Mouse (Mus musculus): ENCODE data around the gene Camsap2.

Camsap2 gene

DNA sequence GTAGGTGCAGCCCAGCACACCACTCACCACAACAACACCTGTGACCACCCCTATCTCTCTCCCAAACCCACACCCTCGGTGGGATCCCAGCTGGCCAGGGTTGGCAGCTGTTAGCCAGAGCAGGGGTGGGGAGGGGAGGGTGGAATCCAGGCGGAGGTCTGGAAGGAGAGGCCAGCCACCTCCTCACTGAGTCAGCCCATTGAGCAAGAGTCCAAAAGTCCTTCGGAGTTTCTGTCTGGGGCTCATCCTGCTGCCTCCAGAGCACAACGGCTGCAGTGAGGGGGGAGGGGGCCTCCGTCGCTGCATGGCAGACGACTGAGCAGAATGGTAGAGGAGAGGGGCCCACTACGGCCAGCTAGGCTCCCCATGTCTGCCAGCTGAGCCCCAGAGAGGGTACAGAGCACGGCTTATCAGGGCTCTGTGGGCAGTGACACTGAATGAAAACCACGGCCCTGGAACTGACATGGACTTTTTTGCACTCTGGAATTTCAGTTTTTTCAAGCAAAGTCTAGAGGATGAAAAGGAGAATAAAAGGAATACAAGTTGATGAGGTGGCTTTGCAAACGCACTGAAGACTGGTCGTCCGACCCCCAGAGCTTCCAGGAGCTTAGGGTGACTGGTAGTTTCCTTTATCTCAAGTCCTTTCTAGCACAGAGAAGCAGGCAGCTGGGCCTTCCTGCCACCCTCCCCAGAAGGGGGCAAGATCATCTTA, 117.4 kb downstream of the Camsap2 start:
- in situ Hi-C loops (cut with MboI; ENCODE audit: unreplicated experiment in 2 of 2), result no loop called here

DNA sequence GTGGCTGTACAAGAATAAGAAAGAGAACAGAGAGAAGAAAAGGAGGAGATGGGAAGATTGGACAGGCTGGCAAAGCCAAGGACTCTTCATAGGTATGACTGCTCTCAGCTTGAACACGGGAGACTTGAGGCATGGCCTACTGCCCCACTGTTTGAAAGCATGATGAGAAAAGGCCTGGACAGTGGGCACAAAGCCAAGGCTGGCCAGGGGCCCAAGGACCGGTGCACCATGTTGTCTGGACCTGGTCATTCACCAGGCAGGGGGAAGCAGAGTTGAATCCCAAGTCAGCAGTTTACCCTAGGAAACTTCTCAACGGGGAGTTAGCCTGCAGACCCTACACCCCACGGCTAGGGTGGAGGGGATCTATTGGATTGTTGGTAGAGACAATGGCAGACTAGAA, 118.0 kb downstream of the Camsap2 start:
- in situ Hi-C loops (cut with MboI; ENCODE audit: unreplicated experiment in 2 of 2), result no loop called here

DNA sequence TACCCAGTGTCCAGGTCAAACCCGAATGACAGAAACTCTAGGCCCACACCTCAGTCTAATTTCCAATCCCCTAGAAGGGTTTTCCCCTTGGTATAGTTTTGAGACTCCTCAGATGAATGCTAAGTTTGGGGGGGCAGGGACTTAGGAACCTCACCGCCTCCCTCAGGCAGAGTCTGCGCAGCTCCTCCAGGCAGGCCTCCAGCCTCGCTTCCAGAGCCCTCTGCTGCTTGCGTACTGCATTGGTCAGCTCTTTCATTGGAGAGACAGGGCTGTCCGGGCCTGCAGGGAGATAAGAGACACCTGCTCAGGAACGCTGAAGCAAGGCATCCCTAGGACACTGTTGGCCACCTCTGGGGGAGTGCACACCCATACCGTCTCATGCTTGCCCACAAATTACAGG, 119.3 kb downstream of the Camsap2 start:
- in situ Hi-C loops (cut with MboI; ENCODE audit: unreplicated experiment in 2 of 2), result no loop called here

DNA sequence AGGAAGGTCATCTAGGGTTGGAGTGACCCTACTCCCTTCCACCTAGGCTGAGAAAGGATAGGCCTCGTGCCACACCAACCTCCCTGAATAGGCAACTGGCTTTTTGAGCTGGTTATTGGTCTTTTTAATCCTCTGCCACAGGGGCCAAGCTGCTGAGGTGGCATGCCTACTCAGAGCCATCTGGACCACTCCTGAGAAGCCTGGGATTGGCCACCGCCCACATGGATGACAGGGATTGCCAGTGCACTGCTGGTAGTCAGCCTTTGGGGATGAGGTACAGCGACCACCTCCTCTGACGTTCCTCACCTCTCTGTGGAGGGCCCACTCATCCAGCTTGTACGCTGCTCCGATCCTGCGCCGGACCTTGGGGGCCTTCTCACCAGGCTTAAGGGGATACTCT, 120.1 kb downstream of the Camsap2 start:
- in situ Hi-C loops (cut with MboI; ENCODE audit: unreplicated experiment in 2 of 2), result no loop called here

DNA sequence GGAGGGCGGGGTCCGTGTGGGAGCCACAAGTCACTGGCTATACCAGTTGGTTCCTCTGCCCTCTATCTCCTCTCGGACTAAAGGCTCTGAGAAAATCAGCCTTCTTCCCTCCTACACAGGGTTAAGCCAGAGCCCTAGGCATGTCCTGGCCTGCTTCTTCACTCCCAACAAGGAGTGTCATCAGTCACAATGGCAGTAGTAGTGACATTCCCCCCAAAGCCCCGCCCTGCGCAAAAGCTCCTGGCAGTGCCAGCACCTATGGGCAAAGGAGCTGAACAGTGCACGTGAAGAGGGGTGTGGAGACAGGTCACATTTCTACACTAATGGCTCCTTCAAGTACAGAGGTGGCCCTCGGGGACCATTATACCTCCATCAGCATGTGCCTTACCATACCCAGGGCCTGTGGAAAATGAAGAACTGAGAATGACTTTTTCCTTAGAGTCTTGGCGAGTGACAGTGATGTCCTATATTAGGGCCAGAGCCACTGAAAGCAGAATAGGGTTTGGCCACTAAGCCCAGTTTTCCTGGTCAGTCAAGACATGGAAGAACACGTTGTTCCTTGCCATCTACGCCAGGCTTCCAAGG, 122.1 kb downstream of the Camsap2 start:
- in situ Hi-C loops (cut with MboI; ENCODE audit: unreplicated experiment in 2 of 2), result no loop called here

DNA sequence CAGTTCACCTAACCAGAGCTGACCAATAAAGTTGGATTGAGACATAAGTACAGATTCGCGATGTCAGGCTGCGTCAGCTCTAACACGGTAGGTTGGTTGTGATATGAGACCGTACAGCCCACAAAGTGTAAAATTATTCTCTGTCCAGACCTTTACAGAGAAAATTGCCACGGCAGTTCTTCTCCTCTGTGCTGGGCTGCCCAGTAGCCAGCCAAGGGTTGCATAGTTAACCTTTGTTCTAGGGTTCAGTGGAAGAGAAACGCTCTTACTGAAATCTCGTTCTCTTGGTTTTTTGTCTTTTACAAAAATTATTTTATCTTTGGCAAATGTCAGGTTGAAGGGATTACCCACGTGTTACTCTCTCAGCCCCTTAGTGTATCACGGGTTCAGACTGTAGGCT, 123.5 kb downstream of the Camsap2 start:
- in situ Hi-C loops (cut with MboI; ENCODE audit: unreplicated experiment in 2 of 2), result no loop called here

DNA sequence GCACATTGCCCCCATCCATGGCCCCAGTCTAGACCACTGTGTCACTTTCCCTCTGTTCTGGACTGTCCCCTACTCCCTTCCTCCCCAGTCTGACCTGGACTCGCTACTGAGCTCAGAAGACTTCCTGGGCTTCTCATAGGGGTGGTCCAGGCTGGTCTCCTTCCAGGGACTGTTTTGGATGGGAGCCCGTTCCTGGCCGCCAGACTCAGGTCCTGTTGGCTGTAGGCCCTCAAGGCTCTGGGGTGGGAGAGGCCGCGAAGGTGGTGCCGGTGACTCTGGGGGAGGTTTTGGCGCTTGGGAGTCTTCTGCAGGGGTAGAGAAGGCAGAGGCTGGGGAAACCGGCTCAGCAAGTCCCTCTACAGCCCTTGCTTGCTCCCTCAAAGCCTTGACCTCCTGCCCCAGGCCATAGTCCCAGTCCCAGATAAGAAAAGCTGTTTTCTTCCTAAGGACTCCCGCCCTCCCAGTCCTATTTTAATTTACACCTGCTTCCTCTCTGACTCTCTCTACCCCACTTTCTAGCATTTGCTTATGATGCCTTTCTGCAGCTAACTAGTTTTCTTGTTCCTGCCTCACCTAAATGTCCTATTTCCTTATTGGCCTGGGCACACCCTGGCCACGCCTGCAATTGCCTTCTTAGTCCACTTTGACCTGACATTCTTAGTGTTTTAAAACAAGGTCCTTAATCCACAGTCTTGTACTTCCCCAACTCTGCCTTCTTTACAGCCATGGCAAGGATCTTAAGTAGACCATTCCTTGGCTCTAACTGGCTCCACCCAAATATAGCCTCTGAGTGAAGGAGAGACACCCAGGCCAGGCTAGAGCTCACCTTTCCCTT, 125.7 kb downstream of the Camsap2 start:
- in situ Hi-C loops (cut with MboI; ENCODE audit: unreplicated experiment in 2 of 2), result no loop called here
